Mouse (Mus musculus): ENCODE measurements around the gene Mcoln3. TPM values are rescaled to one million over a fixed set of nuclear protein-coding genes. Genes with fewer than 3 reads are reported as not detected.

Mcoln3 gene
- total RNA-seq, 2 experiments from 2014 or later = 0.16 TPM; not detected in 1

GRCm38 (mm10) chr3:146127205-146127604, 10.0 kb downstream of the Mcoln3 start:
- DNase-seq (ENCODE audit: low spot score in 2 of 2) = no peak

- no peak for DNase-seq (ENCODE audit: low spot score in 2 of 2)
These were observed 17.6 kb downstream of the Mcoln3 start for GRCm38 (mm10) chr3:146134834-146135233.

GRCm38 (mm10) chr3:146135417-146135816, 18.2 kb downstream of the Mcoln3 start:
- no peak for DNase-seq (ENCODE audit: low spot score in 2 of 2)

GRCm38 (mm10) chr3:146136422-146136821, 19.2 kb downstream of the Mcoln3 start:
- DNase-seq (ENCODE audit: low spot score in 2 of 2) = no peak

- DNase-seq (ENCODE audit: low spot score in 2 of 2) = no peak
These were observed 23.0 kb downstream of the Mcoln3 start for GRCm38 (mm10) chr3:146140276-146140675.

- DNase-seq (ENCODE audit: low spot score in 2 of 2) = no peak
These were observed 25.3 kb downstream of the Mcoln3 start for GRCm38 (mm10) chr3:146142523-146142922.

GRCm38 (mm10) chr3:146145501-146145900, 28.3 kb downstream of the Mcoln3 start:
- DNase-seq (ENCODE audit: low spot score in 2 of 2) = no peak

- no peak for DNase-seq (ENCODE audit: low spot score in 2 of 2)
These were observed 28.9 kb downstream of the Mcoln3 start for GRCm38 (mm10) chr3:146146131-146146530.

- DNase-seq (ENCODE audit: low spot score in 2 of 2) = no peak
These were observed 32.2 kb downstream of the Mcoln3 start, which contains the start of gene Mcoln2 for GRCm38 (mm10) chr3:146149156-146150057. Gene Mcoln2, plus strand, starts transcription at chr3:146149833.

GRCm38 (mm10) chr3:146150058-146150400, 32.8 kb downstream of the Mcoln3 start:
- DNase-seq (ENCODE audit: low spot score in 2 of 2) = no peak

GRCm38 (mm10) chr3:146150560-146150959, 33.3 kb downstream of the Mcoln3 start:
- no peak for DNase-seq (ENCODE audit: low spot score in 2 of 2)

GRCm38 (mm10) chr3:146151328-146151727, 34.1 kb downstream of the Mcoln3 start:
- DNase-seq (ENCODE audit: low spot score in 2 of 2) = no peak

- no peak for DNase-seq (ENCODE audit: low spot score in 2 of 2)
These were observed 34.5 kb downstream of the Mcoln3 start for GRCm38 (mm10) chr3:146151755-146152154.

- no peak for DNase-seq (ENCODE audit: low spot score in 2 of 2)
These were observed 35.1 kb downstream of the Mcoln3 start for GRCm38 (mm10) chr3:146152348-146152747.

GRCm38 (mm10) chr3:146152913-146153312, 35.7 kb downstream of the Mcoln3 start:
- DNase-seq (ENCODE audit: low spot score in 2 of 2) = no peak

GRCm38 (mm10) chr3:146153862-146154611, 36.8 kb downstream of the Mcoln3 start:
- DNase-seq (ENCODE audit: low spot score in 2 of 2) = no peak

- DNase-seq (ENCODE audit: low spot score in 2 of 2) = no peak
These were observed 38.7 kb downstream of the Mcoln3 start for GRCm38 (mm10) chr3:146155628-146156576.

GRCm38 (mm10) chr3:146156811-146157210, 39.6 kb downstream of the Mcoln3 start:
- DNase-seq (ENCODE audit: low spot score in 2 of 2) = no peak

- no peak for DNase-seq (ENCODE audit: low spot score in 2 of 2)
These were observed 40.8 kb downstream of the Mcoln3 start for GRCm38 (mm10) chr3:146158039-146158438.

GRCm38 (mm10) chr3:146159360-146159759, 42.1 kb downstream of the Mcoln3 start:
- DNase-seq (ENCODE audit: low spot score in 2 of 2) = no peak

- no peak for DNase-seq (ENCODE audit: low spot score in 2 of 2)
These were observed 44.9 kb downstream of the Mcoln3 start for GRCm38 (mm10) chr3:146162197-146162596.
